Mouse (Mus musculus) cerebellum, adult 18-20 months (tissue): ENCODE data around the gene Ift46.

Source experiments
- DNase-seq, 2 experiments: peaks; one replicate each; pipeline ENCODE4 v3.0.0; 2021

Gene Ift46

DNA sequence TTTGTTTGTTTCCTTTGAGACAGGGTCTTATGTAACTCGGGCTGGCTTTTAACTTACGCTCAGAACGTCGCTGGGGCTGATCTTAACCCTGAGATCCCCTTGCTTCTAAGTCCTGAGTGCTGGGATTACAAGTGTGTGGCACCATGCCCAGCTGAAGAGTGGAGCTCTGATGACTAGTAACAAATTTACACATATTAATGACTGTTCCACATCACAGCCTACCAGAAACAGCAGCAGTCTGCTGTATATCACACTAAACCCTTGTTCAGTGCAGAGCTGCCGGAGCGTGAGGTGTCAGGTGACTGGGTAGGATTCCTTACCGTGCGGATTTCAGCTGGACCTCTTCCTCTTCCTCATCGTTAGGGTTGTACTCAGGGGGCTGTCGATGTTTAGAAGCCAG, 42.6 kb downstream of the Ift46 start:
- DNase-seq, result no peak

DNA sequence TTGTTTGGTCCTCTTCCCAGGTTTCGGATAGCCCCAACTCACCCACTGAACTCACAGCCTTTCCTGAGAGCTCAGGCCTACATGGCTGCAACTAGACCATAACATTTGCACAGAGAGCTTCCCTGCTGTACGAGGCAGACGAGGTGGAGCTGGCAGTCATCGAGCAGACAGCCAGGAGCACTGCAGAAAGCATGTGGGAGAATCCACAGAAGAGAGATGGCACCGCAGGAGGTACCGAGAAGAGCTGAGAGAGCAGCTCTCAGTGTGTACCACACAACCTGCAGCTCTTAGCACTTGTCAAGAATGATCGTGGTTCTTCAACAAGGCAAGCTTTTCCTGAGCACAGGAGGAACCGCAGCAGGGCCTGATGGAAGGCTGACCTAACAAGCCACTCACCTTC, 46.5 kb downstream of the Ift46 start:
- no peak for DNase-seq

DNA sequence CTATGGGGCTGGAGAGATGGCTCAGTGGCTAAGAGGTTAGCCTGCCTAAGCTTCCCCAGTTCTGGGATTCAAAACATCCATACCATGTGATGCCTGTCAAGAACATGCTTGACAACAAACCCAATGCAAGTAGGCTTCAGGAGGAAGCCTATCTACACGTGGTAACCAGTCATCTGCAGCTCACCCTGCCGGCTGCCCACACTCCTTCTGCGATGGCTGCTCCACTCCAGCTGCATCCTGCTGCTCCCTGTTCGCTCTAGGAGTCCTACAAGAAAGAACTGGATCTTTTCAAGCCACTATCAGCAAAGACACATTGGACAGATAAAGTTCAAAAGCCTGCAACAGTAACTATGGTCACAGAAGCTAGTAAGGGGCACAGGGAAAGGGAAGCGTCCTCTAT, 49.8 kb downstream of the Ift46 start:
- DNase-seq, result no peak

DNA sequence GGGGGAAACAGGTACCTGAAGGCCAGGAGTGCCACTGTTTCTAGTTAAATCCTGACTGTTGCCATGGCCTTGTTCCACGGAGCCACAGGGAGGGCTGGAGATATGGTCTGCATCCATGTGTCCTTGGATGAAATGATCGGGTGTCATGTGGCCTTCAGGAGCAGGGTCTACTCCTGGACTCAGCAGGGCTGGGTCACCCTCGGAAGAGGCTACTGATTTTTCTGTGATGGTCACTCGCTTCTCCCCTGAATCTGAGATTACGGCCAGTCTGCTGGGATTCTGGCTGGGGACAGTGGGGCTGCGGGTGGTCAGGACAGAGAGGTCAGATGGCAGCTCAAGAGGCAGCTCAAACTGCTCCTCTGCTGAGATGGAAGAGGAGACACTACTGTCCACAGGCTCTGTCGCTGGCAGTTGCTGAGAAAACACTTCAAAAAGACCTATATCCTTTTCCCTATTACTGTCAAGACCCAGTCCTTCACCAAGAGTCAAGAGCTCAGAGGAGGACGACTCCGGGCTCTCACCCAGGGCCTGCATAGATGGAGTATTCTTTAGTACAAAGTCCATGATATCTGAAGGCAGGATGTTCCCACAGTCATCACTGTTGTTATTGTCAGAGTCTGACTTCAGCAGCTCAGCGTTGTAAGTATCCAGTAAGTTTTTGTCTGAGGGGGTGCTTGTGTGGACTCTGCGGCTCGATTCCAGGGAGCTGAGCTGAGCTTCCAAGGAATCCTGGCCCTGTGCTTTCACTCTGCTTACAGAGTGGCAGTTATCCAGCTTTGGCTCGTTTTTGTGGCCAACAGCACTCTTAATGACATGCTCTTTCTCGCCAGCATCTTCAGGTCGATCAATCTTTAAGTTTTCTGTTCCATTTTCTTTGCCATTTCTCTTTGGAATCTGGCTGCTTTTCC, 52.5 kb downstream of the Ift46 start:
- DNase-seq, result no peak

DNA sequence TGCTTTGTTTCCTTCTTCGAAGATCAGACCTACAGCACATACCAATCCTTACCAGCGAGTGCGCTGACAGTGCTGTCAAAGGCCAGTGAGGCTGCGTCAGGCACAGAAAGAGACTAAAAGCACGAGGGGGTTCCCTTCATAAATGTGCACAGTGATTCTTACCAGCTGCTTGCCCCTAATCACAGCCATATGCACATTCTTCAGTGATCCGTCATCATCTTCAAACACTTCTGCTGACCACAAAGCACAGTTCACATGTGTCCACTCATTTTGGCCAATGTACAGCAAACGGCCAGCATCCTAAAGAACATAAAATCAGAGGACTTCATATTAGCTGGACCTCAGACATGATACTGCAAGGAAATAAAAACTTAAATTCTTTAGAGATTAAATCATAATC, 59.0 kb downstream of the Ift46 start:
- no peak for DNase-seq

DNA sequence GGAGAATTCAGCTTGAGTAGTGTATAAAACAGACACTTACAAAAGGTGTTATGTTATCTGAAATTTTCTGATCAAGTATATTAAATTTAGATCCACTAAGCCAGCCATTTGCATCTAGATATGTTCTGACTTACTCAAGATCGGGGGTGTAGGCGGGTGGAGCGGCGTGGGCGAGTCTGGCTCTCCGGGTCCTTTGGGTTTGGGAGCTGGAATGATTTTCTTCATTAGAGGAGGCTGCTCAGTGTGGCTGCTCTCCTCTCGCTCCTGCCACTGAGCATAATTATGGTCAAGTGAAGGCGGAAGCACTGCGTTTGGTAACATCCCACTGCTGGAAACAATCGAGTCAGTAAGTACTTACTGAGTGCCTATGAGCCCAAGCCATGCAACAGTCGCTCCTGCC, 61.2 kb downstream of the Ift46 start:
- no peak for DNase-seq

DNA sequence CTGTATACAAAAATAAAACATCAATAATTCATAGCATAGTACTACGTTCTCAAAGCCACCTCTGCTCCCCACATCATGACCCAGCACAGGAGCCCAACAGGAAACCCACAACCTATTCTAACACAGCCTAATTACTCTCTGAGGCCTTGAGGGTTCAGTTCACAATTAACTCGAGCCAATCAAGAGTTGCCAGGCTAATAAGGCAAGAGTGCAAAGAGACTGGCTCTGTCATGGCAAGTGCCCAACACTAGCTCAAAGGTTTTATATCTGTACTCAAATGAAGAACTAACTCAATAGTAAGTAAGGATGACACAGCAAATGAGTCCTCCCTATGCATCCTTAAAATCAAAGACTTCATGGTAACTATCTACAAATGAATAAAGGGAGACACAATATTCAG, 62.8 kb downstream of the Ift46 start:
- DNase-seq, result no peak

DNA sequence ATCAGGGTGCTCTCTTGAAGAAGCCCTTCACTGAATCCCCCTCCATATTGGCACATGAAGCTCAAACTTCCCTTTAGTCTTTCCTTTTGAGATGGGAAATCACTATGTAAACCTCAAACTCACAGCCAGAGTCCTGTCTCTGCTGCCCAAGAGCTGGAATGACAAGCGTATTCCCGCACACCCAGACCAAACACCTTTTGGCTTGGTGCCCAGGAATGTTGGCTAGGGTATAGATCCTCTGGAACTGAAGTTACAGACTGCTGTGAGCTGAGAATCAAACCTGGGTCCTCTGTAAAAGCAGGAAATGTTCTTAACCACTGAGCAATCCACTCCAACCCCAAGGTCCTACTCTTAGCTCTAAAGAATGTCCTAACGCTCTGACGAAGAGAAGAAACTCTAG, 64.6 kb downstream of the Ift46 start:
- peak; percentile 40 to 45 for DNase-seq

DNA sequence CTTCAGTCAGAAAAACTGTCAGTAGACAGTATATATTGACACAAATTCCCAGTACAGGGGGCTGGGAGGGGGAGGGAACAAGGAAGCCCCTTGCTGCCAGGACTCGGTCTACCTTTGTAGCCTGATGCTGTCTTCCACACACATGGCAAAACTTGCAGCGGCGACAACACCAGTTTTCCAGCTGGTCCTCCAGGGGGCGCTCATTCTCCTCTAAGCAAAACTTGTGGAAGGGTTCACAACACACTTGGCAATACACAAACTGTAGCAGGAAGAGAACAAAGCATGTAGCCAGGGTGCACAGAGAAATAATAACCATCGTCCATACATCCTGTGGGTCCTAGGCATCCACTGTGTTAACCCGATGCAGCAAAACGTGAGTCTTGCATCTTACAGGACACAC, 68.7 kb downstream of the Ift46 start:
- peak; percentile 76 to 78 for DNase-seq

DNA sequence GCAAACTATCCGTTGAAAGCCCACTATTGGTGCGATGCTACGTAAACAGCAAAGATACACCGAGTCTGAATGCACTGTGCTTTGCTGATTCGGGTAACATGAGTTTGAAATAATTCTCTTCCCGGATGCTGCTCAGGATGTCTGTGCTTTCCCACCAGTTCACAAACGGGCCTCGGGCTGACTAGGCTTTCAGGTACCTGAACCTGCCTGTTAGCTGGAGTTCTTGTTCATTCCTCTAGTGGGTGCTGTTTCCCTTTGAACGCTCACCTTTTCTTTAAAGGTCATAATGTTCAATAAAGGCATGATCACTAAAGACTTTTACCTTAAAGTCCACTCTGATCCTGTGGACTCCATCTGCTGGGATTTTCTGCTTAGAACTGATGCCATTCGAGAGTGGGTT, 73.5 kb downstream of the Ift46 start:
- peak; percentile 39 to 49 for DNase-seq
